Mouse (Mus musculus) gastrocnemius, postnatal 36 days (tissue): Measurements from ENCODE around the gene Nktr. TPM values are rescaled to one million over a fixed set of nuclear protein-coding genes. Genes with fewer than 3 reads are reported as not detected.

Experiments used
- DNase-seq, 2 experiments: peaks; one replicate each; pipeline ENCODE4 v3.0.0; 2022
- intact Hi-C: fragments of 180-260 bp; cut with DNase I; formaldehyde crosslinking; loops from one replicate; pipeline ENCODE4 v1.15.1; 2025
- long read RNA-seq, 2 experiments: library from polyadenylated mRNA; stranded (forward); transcript quantifications; one replicate each; pipeline ENCODE4 v2.0.0; 2021
- total RNA-seq, 2 experiments: library from RNA; stranded (reverse); gene quantifications; 2 replicates each; pipeline ENCODE4 v1.2.3; 2021

The Nktr gene
- total RNA-seq, result 10 to 100 TPM; 27.4 to 31.6 TPM
- long read RNA-seq, experiment 1, partial matches to known transcripts, result 1 of 1 reads
- long read RNA-seq, experiment 1, other reads (novel, unspliced or antisense), result 0 of 1 reads
- long read RNA-seq, experiment 2, partial matches to known transcripts, result 2 of 4 reads
- long read RNA-seq, experiment 2, other reads (novel, unspliced or antisense), result 2 of 4 reads

DNA sequence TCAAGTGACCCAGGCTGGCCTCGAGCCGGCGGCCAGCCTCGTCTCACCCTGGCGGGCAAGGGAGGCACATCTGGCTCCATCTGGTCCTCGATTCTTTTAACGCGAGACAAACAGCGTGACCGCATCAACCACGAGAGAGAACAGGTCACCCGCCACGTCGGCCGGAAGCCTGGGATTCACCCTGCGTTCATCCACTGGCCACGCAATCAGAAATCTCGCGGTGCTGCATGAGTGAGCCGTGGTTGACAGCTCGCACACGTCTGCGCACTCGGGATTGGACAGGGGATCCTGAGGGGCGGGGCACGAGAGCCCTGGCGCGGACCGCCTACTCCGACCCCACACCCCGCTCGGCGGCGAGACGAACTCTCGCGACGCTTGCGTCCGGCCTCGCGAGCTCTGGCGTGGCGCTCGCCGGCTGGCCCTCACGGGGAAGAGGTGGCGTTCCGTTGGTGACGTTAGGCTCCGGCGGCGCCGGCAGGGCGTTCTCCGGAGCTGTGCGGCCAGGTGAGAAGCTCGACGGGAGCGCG, at the start of gene Nktr:
Gene Nktr (plus strand): TSS at position 378 of the 527 bp plus-strand sequence.
- intact Hi-C loops, result no loop called here
- peak; percentile 94 to 97 for DNase-seq

DNA sequence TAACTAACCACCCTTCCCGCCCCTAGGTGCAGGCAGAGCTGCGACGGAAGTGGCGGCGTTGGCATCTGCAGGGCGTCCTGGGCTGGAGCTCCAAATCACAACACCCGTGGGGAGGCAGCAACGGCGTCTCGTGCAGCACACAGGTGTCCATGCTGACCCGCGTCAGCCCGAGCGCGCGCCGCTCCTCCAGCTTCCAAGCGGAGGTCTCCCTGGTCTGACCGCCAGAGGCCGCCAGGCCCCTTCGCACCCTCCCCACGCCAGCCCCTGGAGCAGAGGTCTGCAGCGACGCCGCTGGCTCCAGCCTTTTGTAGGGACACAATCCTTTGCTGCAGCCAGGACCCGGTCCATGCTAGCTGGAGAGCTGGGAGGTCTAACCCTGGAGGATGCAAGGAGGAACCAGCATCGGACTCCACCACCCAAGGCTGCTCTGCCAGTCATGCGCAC, 49.6 kb upstream of the Nktr start:
- intact Hi-C loops, result no loop called here
- DNase-seq, result peak; percentile 43 to 58

DNA sequence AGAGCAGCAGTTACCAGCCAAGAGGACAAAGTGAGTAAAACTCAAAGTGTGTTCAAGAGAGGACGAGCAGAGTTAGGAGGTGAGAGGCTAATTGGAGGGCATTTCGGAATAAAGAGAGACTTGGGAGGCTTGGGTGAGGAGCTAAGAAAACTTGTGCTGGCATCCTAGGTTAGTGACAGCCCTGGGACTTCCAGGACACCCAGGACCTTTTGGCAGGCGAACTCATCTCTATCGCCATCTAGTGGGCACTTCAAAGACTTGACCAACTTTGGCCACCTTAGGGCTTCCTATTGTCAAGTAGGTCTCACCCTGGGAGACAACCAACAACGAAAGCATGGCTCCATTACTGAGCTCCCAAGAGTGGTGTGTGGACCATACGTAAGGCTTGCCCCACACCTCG, 47.7 kb upstream of the Nktr start:
- intact Hi-C loops, result no loop called here

DNA sequence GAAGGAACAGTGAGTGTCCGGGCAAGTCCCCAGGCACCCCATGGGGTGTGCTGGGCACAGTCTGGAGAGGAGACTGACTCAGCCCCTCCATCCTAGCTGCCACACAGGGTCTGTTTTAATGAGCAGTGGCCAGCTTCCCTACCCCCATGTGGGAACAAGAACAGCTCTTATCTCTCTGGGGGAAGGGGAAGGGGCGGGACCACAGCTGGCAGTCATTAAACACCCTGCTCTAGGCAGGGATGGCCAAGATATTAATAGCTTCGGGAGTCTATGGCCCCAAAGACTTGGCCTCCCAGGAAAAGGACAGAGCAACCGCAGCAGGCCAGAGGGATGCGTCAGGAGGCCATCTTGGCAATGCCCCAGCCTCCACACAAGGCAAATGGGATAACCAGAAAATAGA, 46.7 kb upstream of the Nktr start:
- peak; percentile 38 to 40 for DNase-seq
- intact Hi-C loops, result no loop called here

More for the DNA sequence above, 47.7 kb upstream of the Nktr start:
- DNase-seq, result peak in 1 of 2 experiments; percentile 22

DNA sequence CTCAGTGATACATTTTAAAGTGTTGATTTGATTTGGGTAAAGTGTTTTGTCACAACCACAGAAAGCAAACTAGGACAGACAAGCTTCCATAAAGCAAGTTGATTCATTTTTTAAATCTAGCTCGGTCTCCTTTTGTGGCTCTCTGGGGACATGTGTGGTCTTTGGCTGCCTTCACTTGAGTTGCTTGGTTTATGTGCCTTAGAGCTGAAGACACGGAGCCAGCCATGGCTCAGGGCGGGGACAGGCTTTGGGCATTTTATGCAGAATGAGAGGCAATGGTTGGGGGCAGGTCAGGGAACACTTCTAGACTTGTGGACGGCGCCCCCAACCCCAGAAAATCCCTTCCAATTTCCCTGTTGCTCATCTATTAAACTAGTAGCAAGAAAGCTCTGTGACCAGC, 45.3 kb upstream of the Nktr start:
- no peak for DNase-seq
- intact Hi-C loops, result no loop called here

DNA sequence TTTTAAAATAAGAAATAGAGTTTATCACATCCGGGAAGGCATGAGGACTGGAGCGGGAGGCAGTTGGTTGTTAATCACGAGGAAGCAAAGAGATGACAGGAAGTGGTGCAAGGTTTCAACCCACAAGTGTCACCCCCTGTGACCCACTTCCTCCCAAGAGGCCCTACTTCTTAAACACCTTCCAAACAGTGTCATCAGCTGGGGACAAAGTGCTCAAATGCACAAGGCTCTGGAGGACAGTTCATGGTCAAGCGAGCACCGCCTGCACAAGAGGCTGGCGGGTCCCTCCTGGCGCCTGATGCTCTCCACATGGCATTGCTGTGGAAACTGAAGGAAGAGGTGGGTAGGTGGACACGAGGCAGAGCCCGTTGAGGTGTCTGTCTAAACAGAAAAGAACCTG, 44.0 kb upstream of the Nktr start:
- intact Hi-C loops, result loop anchor here (5.0 kb wide), 1 partner anchor 198 kb away; no protein-coding TSS in a partner anchor
- no peak for DNase-seq

DNA sequence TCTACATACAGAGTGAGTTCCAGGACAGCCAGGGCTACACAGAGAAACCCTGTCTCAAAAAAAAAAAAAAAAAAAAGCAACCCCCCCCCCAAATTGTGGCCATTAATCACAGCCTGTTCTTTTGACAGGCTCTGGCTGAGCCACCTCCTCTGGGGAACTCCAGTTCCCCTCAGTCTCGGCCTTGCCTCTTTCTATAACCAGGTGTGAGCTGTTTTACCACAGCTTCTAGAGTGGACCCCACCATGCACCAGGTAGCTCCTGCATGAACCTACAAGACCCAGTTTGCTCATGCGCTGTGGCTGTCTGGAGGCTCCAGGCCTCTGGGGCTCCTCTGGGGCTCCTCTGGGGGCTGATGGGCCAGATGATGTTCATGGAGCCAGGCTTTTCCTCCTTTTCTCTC, 43.4 kb upstream of the Nktr start:
- intact Hi-C loops, result loop anchor here (5.0 kb wide), 1 partner anchor 198 kb away; no protein-coding TSS in a partner anchor
- no peak for DNase-seq

DNA sequence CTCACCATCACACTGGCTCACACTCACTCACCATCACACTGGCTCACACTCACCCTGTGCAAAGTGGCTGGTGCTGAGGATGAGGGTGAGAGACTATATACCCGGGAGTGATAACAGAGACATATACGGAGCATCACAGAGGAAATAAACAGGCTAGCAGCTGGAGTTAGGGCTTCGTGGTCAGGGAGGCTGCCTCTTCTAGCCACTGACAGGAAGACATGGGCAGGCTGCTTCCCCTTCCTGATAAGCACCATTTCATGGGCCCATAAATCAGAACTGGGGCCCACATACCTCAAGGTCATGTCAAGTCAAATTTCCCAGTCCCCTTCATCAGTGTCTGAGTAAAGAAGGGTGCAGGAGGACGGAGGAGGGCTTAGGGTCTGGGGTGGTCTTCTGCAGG, 41.9 kb upstream of the Nktr start:
- intact Hi-C loops, result loop anchor here (5.0 kb wide), 1 partner anchor 200 kb away; no protein-coding TSS in a partner anchor
- DNase-seq, result no peak

DNA sequence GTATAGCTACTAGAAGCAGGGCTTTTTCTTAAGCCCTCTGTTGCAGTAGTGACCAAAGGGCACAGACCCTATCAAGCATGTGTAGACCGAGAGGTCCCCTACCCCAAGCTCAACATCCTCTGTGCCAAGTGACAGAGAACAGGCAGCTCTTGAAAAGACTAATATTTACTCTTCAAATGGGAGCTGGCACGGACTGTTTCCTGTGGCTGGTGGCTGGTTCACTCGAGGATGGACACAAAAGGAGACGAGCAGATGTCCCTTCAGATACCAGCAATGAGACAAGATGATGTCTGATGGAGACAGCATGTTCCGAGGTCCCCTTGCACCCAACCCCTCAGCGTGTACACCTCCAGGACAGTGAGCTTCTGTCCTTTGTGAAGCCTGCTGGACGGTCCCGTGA, 41.5 kb upstream of the Nktr start:
- intact Hi-C loops, result loop anchor here (5.0 kb wide), 1 partner anchor 200 kb away; no protein-coding TSS in a partner anchor
- DNase-seq, result no peak

DNA sequence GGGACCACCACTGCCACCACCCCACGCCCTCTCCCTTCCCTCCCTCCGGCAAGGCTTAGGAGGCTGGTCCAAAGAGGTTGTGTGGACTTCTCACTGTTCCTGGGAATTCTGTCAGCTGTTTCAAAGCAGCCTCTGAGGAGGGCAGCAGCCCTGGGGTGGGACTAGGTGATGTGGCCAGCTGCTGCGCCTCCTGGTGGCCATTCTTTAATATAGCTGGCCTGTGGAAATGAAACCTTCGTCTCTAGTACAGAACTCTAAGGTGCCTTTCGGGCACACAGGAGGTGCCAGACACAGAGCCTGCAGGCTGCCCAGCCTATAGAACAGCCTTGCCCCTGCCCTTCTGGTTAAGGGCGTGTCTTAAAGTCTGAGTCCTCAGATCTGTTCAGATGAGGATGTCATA, 39.4 kb upstream of the Nktr start:
- intact Hi-C loops, result loop anchor here (2.0 to 5.0 kb wide), 2 partner anchors 37 to 202 kb away; partner anchors contain the start of genes Lyzl4 and Vipr1
- peak; percentile 45 to 48 for DNase-seq

DNA sequence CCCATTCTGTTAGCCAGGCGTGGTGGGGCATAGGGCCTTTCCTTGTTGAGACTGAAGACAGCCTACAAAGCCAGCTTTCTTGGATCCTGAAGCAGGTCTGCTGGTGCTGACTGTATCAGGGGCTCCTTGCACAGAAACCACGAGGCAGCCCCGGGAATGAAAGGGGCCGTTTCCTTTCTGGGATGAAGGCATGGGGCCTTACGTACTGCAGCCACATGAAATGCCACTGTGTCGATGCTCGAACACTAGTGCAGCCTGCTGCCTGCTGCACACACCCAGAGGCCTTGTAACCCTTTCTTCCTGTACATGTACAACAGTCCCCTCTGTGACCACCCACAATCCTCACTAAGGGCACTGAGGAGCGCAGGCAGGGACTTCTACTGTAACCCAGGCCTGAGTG, 37.8 kb upstream of the Nktr start:
- intact Hi-C loops, result no loop called here
- no peak for DNase-seq

DNA sequence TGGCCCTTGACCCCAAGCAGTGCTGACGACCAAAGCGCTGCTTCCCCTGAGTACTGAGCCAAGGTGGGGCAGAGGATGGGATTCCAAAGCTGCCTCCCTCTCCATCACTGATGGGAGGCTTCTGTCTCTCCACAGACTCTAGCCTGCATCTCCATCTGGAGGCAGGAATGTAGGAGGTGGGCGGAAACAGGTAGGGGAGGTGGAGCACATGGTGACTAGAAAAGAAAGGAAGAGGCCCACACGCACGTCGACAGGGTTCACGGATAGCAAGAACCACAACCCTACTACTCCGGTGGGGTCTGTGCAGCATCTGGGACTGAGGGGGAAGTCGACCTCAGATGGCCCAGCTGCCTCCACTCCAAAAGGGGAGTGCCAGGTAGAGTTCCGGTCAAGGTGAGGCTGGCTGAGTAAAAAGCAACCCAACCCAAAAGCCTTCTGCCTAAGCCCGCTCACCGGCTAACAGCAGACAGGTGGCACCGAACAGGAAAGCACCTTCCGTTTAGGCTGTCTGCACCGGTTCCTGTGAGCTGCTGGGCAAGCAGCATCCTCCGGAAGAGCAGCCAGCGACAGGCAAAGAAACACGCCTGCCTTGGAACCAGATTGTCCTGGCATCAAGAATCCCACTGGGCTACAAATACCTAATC, 36.8 kb upstream of the Nktr start:
- intact Hi-C loops, result no loop called here
- DNase-seq, result no peak

DNA sequence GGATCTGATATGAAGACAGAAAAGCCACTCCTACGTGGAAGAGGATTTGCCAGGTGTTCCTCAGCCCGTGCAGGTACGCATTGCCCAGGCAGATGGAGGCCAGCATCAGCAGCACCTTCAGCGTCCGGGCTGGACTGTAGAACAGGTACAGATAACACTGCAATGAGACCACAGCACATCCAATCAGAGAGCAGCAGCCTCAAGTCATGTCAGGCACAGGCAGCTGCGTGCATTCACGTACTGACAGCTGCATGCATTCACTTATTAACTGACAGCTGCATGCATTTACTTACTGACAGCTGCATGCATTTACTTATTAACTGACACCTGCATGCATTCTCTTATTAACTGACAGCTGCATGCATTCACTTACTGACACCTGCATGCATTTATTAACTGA, 34.3 kb upstream of the Nktr start:
- DNase-seq, result no peak
- intact Hi-C loops, result no loop called here

DNA sequence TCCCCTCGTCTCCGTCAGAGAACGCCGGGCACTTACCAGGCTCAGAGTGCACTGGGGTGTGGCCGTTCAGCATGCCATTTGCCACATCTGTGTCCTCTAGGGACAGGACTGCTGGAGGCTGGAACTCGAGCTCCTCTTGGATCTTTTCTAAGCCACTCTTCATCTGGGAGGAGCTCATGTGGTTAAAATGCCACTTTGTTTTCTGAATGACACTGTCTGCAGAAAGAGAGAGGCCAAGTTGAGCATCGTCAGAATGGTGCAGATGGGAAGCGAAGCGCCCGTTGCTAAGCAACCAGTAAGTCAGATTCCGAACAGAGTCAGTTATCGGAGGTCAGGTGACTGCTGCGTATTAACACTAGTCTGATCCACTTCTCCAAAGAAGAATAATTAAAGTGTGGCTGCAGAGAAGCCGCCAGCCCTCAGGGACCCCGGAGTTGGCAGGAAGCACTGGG, 28.7 kb upstream of the Nktr start:
- no peak for DNase-seq
- intact Hi-C loops, result no loop called here

DNA sequence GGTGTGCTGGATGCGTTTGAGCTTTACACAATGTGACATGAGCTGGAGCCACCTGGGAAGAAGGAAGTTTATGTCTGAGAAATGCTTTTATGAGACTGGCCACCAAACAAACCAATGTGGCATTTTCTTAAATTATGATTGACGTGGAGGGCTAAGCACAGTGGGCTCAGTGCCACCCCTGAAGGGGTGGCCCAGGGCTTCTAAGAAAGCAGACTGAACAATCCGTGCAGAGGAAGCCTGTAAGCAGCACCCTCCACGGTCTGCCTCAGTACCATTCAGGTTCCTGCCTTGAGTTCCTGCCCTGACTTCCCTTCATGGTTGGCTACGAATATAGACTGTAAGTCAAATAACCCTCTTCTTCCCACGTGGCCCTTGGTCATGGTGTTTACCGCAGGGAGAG, 28.2 kb upstream of the Nktr start:
- DNase-seq, result no peak
- intact Hi-C loops, result no loop called here

DNA sequence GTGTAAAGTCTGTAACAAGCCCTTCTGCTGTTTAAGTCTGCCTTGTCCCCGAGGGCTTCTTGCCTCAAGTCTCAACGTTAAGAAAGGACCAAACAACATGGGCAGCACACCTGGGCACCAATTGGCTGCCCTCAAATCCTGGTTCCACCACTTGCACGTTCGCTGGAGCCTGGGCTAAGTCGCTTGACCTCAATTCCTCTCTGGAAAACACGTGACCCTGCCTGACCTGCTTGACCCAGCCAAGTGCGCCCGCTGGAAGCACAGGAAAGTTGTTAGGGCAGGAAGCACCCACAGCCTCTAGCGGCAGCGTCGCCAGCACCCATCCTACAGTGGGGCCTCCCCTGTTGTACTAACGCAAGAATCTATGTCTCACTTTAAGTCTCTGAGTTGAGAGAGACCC, 24.2 kb upstream of the Nktr start:
- intact Hi-C loops, result loop anchor here (5.0 kb wide), 1 partner anchor 133 kb away; no protein-coding TSS in a partner anchor
- DNase-seq, result no peak

DNA sequence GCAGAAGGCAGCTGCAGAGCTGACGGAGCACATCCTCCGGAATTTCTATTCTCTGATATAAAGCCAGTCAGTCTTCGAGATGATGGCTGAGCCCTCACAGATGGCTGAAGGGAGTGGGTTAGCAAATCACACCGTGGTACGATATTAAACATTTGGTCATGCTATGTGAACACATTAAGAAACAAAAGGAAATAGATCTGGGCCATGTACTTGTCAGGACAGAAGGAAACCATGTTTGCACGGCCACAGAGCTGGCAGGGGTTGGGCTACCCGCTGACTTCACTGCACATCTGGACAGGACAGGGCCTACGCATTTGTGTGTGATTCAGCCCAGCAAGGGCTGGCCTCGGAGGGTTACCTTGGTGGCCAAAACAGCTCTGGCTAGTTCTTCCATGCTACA, 22.3 kb upstream of the Nktr start:
- no peak for DNase-seq
- intact Hi-C loops, result loop anchor here (5.0 kb wide), 1 partner anchor 131 kb away; no protein-coding TSS in a partner anchor

DNA sequence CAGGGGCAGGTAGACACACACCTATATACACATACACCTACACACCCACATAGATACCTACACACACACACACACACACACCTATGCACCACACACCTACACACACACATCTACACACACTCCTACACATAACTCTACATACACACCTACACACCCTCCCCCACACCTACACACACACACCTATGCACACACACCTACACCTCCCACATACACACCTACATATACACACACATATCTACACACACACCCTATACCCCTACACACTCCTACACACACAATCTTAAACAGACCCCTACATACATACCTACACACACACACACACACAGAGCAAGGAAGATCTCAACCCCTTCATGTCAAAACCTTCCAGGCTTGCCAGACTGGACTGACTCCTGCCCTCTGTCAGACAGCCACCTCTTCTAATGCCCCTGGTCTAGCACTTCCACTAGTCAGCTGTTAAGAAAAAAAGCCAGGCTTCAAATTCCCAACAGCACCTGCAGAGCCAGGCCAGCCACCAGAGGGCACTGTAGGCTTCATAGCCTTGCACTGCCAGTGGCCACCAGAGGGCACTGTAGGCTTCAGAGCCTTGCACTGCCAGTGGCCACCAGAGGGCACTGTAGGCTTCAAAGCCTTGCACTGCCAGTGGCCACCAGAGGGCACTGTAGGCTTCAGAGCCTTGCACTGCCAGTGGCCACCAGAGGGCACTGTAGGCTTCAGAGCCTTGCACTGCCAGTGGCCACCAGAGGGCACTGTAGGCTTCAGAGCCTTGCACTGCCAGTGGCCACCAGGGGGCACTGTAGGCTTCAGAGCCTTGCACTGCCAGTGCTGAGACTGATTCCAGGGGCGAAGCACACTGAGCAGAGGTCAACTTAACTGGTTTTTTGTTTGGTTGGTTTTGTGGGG, 21.6 kb upstream of the Nktr start:
- intact Hi-C loops, result loop anchor here (5.0 kb wide), 1 partner anchor 130 kb away; no protein-coding TSS in a partner anchor
- DNase-seq, result peak; percentile 42 to 74

DNA sequence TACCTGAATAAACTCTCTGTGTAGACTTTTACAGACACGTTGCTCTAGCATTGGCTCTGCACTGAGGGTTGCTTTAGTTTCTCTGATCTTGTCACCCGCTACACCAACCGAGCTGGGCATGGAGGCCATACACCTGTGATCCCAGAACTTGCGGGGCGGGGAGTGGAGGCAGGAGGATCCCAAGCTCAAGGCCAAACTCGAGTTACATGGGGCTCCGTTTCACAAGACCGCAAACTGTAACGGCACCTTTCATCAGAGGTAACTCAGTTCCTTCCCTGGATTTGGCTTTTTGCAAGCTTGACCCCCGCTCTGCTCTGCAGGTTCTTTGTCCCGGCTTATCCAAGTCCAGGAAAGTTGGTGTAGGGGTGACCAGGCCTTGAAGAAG, 14.7 kb upstream of the Nktr start:
- DNase-seq, result no peak
- intact Hi-C loops, result no loop called here
